Mouse (Mus musculus) kidney, embryonic 15.5 days (tissue): ENCODE results near the gene Plppr1. TPM values are rescaled to one million over a fixed set of nuclear protein-coding genes. Genes with fewer than 3 reads are reported as not detected.

Source experiments
- ATAC-seq: fragments of 200-750 bp; cut with Nextera tagmentation; replicated peaks from 2 replicates; pipeline ENCODE4 v1.8.0; 2017; ENCODE audit warnings: moderate TSS enrichment; ENCODE audit not compliant: low FRiP score
- H3K27ac ChIP-seq: fragments of 300-500 bp; sonication (generic); 2 replicates; pipeline ENCODE4 v1.5.1; 2015; ENCODE audit warnings: mild to moderate bottlenecking, inconsistent platforms
- H3K27me3 ChIP-seq: fragments of 300-500 bp; sonication (generic); 2 replicates; pipeline ENCODE4 v1.6.1; 2015; ENCODE audit warnings: inconsistent platforms
- H3K36me3 ChIP-seq: fragments of 300-500 bp; sonication (generic); 2 replicates; pipeline ENCODE4 v1.6.1; 2015; ENCODE audit warnings: inconsistent platforms
- H3K4me1 ChIP-seq: fragments of 300-500 bp; sonication (generic); 2 replicates; pipeline ENCODE4 v1.6.1; 2015; ENCODE audit warnings: inconsistent platforms
- H3K4me2 ChIP-seq: fragments of 300-500 bp; sonication (generic); 2 replicates; pipeline ENCODE4 v1.6.1; 2015; ENCODE audit warnings: moderate library complexity, mild to moderate bottlenecking, inconsistent platforms
- H3K4me3 ChIP-seq: fragments of 300-500 bp; sonication (generic); replicated peaks from 2 replicates; pipeline ENCODE4 v1.5.1; 2015; ENCODE audit warnings: mild to moderate bottlenecking, inconsistent platforms
- H3K9ac ChIP-seq: fragments of 300-500 bp; sonication (generic); 2 replicates; pipeline ENCODE4 v1.6.1; 2015; ENCODE audit warnings: mild to moderate bottlenecking, inconsistent platforms
- H3K9me3 ChIP-seq: fragments of 300-500 bp; sonication (generic); replicated peaks from 2 replicates; pipeline ENCODE4 v1.6.1; 2016; ENCODE audit warnings: inconsistent platforms
- WGBS: fragments of 180-500 bp; shearing (Covaris S2); methylation state at CpG from one replicate; pipeline ENCODE4 v1.1.7; 2015; ENCODE audit warnings: mixed read lengths; 5-methylcytosine and 5-hydroxymethylcytosine counted together
- polyA plus RNA-seq: library from polyadenylated mRNA; unstranded; fragments of >200 nt; fragmentation: Nextera tagmentation; extraction: Ambion mirVana; gene quantifications from 2 replicates; pipeline ENCODE4 v1.2.1, GENCODE M21; 2015

Gene Plppr1
- polyA plus RNA-seq, 1 experiment from 2014 or later, result 5.0 TPM

- Histone ChIP-seq H3K4me1 (no peaks in the 10 kb centered on the region), H3K36me3 (no peaks in the 10 kb centered on the region), H3K9me3 (no peaks in the 10 kb centered on the region), H3K27ac (no peak overlapping the region), H3K9ac (no peak overlapping the region), H3K4me3 (no peak overlapping the region), H3K4me2 (no peak overlapping the region), H3K27me3 (no peaks in the 10 kb centered on the region)
- WGBS, result 61% methylated on average over 4 of the region's 4 CpGs
- no peak for ATAC-seq
These were observed 85.7 kb downstream of the Plppr1 start for GRCm38 (mm10) chr4:49144798-49145197.

GRCm38 (mm10) chr4:49148775-49149174 lies 89.7 kb downstream of the Plppr1 start:
- no peak overlapping the region for H3K27ac ChIP-seq
- ATAC-seq, result no peak
- WGBS, result 69% methylated on average over 2 of the region's 2 CpGs
- no peak overlapping the region for H3K4me3 ChIP-seq
- no peaks in the 10 kb centered on the region for H3K27me3 ChIP-seq
- H3K4me1 ChIP-seq, result no peaks in the 10 kb centered on the region
- H3K4me2 ChIP-seq, result no peak overlapping the region
- no peaks in the 10 kb centered on the region for H3K9me3 ChIP-seq
- H3K9ac ChIP-seq, result no peak overlapping the region
- H3K36me3 ChIP-seq, result no peaks in the 10 kb centered on the region

- 0 out of 2 replicates have a peak, but pooled peaks have one; percentile 52 for ATAC-seq
- Histone ChIP-seq H3K9ac (no peak overlapping the region), H3K27ac (no peak overlapping the region), H3K4me2 (no peak overlapping the region), H3K4me1 (no peaks in the 10 kb centered on the region), H3K27me3 (no peaks in the 10 kb centered on the region), H3K36me3 (no peaks in the 10 kb centered on the region), H3K9me3 (no peaks in the 10 kb centered on the region), H3K4me3 (no peak overlapping the region)
- 59% methylated on average over 2 of the region's 2 CpGs for WGBS
These were observed 90.2 kb downstream of the Plppr1 start for GRCm38 (mm10) chr4:49149251-49149650.

- no peak overlapping the region for H3K27ac ChIP-seq
- no peak overlapping the region for H3K9ac ChIP-seq
- no peaks in the 10 kb centered on the region for H3K36me3 ChIP-seq
- no peaks in the 10 kb centered on the region for H3K9me3 ChIP-seq
- no peaks in the 10 kb centered on the region for H3K4me1 ChIP-seq
- H3K4me3 ChIP-seq, result no peak overlapping the region
- H3K27me3 ChIP-seq, result no peaks in the 10 kb centered on the region
- peak; percentile 64 for ATAC-seq
- H3K4me2 ChIP-seq, result no peak overlapping the region
- 45% methylated on average over 5 of the region's 5 CpGs for WGBS
These were observed 94.8 kb downstream of the Plppr1 start for GRCm38 (mm10) chr4:49153849-49154248.

- H3K36me3 ChIP-seq, result no peaks in the 10 kb centered on the region
- H3K27me3 ChIP-seq, result no peaks in the 10 kb centered on the region
- WGBS, result 62% methylated on average over 1 of the region's 1 CpGs
- H3K9ac ChIP-seq, result no peak overlapping the region
- H3K4me3 ChIP-seq, result no peak overlapping the region
- H3K27ac ChIP-seq, result no peak overlapping the region
- no peak for ATAC-seq
- H3K4me2 ChIP-seq, result no peak overlapping the region
- H3K9me3 ChIP-seq, result no peaks in the 10 kb centered on the region
- no peaks in the 10 kb centered on the region for H3K4me1 ChIP-seq
These were observed 97.7 kb downstream of the Plppr1 start for GRCm38 (mm10) chr4:49156781-49157180.

- Histone ChIP-seq H3K9ac (no peak overlapping the region), H3K27me3 (no peaks in the 10 kb centered on the region), H3K9me3 (no peaks in the 10 kb centered on the region), H3K4me1 (no peaks in the 10 kb centered on the region), H3K4me3 (no peak overlapping the region), H3K27ac (no peak overlapping the region), H3K36me3 (no peaks in the 10 kb centered on the region), H3K4me2 (no peak overlapping the region)
- ATAC-seq, result no peak
- WGBS, result 77% methylated on average over 3 of the region's 3 CpGs
These were observed 104.2 kb downstream of the Plppr1 start for GRCm38 (mm10) chr4:49163285-49163684.

- Histone ChIP-seq H3K4me3 (no peak overlapping the region), H3K4me1 (no peaks in the 10 kb centered on the region), H3K36me3 (no peaks in the 10 kb centered on the region), H3K4me2 (no peak overlapping the region), H3K27me3 (no peaks in the 10 kb centered on the region), H3K27ac (no peak overlapping the region), H3K9me3 (no peaks in the 10 kb centered on the region), H3K9ac (no peak overlapping the region)
- 79% methylated on average over 3 of the region's 3 CpGs for WGBS
- ATAC-seq, result no peak
These were observed 107.3 kb downstream of the Plppr1 start for GRCm38 (mm10) chr4:49166391-49166790.

GRCm38 (mm10) chr4:49167030-49167429 lies 108.0 kb downstream of the Plppr1 start:
- no peak for ATAC-seq
- 83% methylated on average over 5 of the region's 5 CpGs for WGBS
- H3K4me1 ChIP-seq, result no peaks in the 10 kb centered on the region
- no peaks in the 10 kb centered on the region for H3K9me3 ChIP-seq
- H3K4me3 ChIP-seq, result no peak overlapping the region
- no peak overlapping the region for H3K9ac ChIP-seq
- no peak overlapping the region for H3K27ac ChIP-seq
- H3K36me3 ChIP-seq, result no peaks in the 10 kb centered on the region
- H3K4me2 ChIP-seq, result no peak overlapping the region
- no peaks in the 10 kb centered on the region for H3K27me3 ChIP-seq

GRCm38 (mm10) chr4:49169498-49169897 lies 110.4 kb downstream of the Plppr1 start:
- H3K4me2 ChIP-seq, result no peak overlapping the region
- no peak overlapping the region for H3K27ac ChIP-seq
- no peaks in the 10 kb centered on the region for H3K4me1 ChIP-seq
- H3K9ac ChIP-seq, result no peak overlapping the region
- H3K36me3 ChIP-seq, result no peaks in the 10 kb centered on the region
- WGBS, result 50% methylated on average over 1 of the region's 1 CpGs
- H3K4me3 ChIP-seq, result no peak overlapping the region
- no peaks in the 10 kb centered on the region for H3K9me3 ChIP-seq
- no peaks in the 10 kb centered on the region for H3K27me3 ChIP-seq
- no peak for ATAC-seq

GRCm38 (mm10) chr4:49178101-49178500 lies 119.0 kb downstream of the Plppr1 start:
- Histone ChIP-seq H3K36me3 (no peaks in the 10 kb centered on the region), H3K4me2 (no peak overlapping the region), H3K4me1 (no peaks in the 10 kb centered on the region), H3K9me3 (no peaks in the 10 kb centered on the region), H3K4me3 (no peak overlapping the region), H3K9ac (no peak overlapping the region), H3K27ac (no peak overlapping the region), H3K27me3 (no peaks in the 10 kb centered on the region)
- ATAC-seq, result no peak
- 91% methylated on average over 2 of the region's 2 CpGs for WGBS

- ATAC-seq, result no peak
- no peak overlapping the region for H3K9ac ChIP-seq
- no peak overlapping the region for H3K27ac ChIP-seq
- no peaks in the 10 kb centered on the region for H3K27me3 ChIP-seq
- no peak overlapping the region for H3K4me3 ChIP-seq
- H3K4me1 ChIP-seq, result no peaks in the 10 kb centered on the region
- WGBS, result 70% methylated on average over 3 of the region's 3 CpGs
- no peaks in the 10 kb centered on the region for H3K9me3 ChIP-seq
- no peaks in the 10 kb centered on the region for H3K36me3 ChIP-seq
- no peak overlapping the region for H3K4me2 ChIP-seq
These were observed 119.8 kb downstream of the Plppr1 start for GRCm38 (mm10) chr4:49178891-49179290.

- WGBS, result 49% methylated on average over 2 of the region's 2 CpGs
- ATAC-seq, result no peak
- no peak overlapping the region for H3K27ac ChIP-seq
These were observed 120.6 kb downstream of the Plppr1 start for GRCm38 (mm10) chr4:49179471-49180181.

GRCm38 (mm10) chr4:49189991-49190526 lies 131.0 kb downstream of the Plppr1 start:
- Histone ChIP-seq H3K4me3 (no peak overlapping the region), H3K27me3 (no peaks in the 10 kb centered on the region), H3K4me2 (no peak overlapping the region), H3K9ac (no peak overlapping the region), H3K27ac (no peak overlapping the region), H3K4me1 (no peaks in the 10 kb centered on the region), H3K36me3 (no peaks in the 10 kb centered on the region), H3K9me3 (no peaks in the 10 kb centered on the region)
- ATAC-seq, result no peak
- 67% methylated on average over 3 of the region's 3 CpGs for WGBS

More at GRCm38 (mm10) chr4:49179471-49180181, 120.6 kb downstream of the Plppr1 start:
- Histone ChIP-seq H3K36me3 (no peaks in the 10 kb centered on the region), H3K4me3 (no peak overlapping the region), H3K9me3 (no peaks in the 10 kb centered on the region), H3K4me1 (no peaks in the 10 kb centered on the region), H3K9ac (no peak overlapping the region), H3K4me2 (no peak overlapping the region), H3K27me3 (no peaks in the 10 kb centered on the region)
